Mouse (Mus musculus): ENCODE measurements at regions not wholly inside any gene's neighbourhood (a gene's known extent, or its start where the extent isn't known, plus 50 kb on each side); places are given as distances from the start of the nearest gene placed in this dataset.

DNA sequence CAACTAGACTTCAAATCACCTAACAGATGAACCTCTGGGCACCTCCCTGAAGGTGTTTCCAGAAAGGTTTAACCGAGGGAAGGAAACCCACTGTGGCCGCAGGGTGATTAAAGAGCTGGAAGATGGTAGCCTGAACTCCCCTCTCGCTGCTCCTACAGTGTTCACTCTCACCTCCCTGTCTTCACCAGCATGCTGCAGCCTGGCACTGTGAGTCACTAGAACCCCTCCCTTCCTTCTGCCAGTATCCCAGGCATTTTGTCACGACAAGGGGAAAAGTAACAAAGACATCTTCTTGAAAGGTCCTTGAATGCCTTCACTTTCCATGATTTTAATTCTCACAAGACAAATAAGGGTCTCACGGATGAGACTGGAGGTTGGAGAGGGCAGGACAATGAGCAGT lies 471.1 kb downstream of the Nuf2 start:
- DNase-seq (ENCODE audit: low spot score in 2 of 2), result no peak

DNA sequence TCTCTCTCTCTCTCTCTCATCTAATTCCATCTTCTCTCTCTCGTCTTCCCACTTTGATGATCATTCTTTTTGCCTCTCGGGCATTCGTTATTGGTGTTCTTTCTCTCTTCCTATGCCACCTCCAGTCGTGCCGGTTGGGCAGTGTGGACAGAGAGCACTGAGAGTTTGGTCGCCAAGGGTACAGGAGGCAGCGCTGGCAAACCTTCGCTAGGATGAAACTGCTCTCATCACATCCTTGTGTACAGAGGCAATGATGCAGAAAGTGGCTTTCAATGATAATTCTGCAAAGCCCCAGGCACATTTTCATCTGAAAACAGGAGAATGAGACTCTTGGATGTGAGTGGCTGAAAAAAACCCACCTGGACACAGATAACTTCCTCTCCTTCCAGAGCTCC lies 479.4 kb downstream of the Nuf2 start:
- DNase-seq (ENCODE audit: low spot score in 2 of 2), result no peak

DNA sequence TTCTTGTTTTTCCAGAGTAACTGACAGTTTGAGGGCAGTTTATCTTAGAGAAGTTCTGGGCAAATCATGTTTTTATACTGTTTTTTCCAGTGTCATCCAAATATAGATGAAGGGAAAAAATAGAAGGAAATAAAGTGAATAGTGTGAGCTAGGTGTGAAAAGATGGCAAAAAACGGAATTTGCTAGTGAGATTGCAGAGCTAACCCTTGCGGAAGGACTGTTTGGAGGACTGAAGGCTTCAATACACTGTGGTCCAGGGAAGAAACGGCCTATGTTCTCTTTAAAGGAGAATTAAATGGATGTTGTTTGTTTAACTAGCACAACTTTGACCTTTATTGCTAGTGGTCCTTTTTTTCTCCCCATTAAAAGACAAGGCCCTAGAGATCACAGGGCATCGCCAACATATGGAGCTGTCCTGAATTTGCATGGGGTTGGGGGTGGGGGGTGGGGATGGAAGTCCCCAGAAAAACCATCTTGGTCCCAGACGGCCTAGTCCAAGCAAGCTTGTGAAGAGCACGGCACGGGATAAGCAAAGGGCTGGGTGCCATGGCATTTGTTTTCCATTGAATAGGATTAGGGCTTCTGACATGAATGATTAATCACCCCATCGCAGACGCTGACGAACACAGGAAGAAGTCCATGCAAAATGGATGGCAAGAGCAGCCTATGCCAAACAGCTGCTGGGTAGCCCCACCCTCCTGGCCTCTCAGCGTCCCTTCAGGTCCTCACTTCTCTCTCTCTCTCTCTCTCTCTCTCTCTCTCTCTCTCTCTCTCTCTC lies 480.0 kb downstream of the Nuf2 start:
- no peak for DNase-seq (ENCODE audit: low spot score in 2 of 2)

GRCm38 (mm10) chr1:169049846-169050245 lies 481.4 kb downstream of the Nuf2 start:
- DNase-seq (ENCODE audit: low spot score in 2 of 2), result no peak

- DNase-seq (ENCODE audit: low spot score in 2 of 2), result no peak
These were observed 484.3 kb downstream of the Nuf2 start for GRCm38 (mm10) chr1:169046791-169047525.

DNA sequence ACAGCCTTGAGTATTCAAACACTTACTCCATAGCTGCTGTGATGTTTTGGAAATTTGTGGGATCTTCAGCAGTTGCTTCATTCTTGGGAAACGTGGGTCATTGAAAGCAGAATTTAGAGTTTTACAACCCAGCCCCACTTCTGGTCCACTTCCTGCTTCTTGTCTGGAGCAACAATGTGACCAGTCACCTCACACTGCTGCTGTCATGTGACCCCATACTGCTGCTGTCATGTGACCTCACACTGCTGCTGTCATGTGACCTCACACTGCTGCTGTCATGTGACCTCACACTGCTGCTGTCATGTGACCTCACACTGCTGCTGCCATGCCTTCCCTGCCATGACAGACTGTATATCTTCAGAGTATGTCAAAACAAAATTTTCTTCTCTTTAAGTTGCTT lies 497.7 kb downstream of the Nuf2 start:
- no peak for DNase-seq (ENCODE audit: low spot score in 2 of 2)

- no peak for DNase-seq (ENCODE audit: low spot score in 2 of 2)
These were observed 499.3 kb downstream of the Nuf2 start for GRCm38 (mm10) chr1:169031849-169032542.

- DNase-seq (ENCODE audit: low spot score in 2 of 2), result peak in 1 of 2 experiments; percentile 54
These were observed 503.6 kb downstream of the Nuf2 start for GRCm38 (mm10) chr1:169027706-169028105.

DNA sequence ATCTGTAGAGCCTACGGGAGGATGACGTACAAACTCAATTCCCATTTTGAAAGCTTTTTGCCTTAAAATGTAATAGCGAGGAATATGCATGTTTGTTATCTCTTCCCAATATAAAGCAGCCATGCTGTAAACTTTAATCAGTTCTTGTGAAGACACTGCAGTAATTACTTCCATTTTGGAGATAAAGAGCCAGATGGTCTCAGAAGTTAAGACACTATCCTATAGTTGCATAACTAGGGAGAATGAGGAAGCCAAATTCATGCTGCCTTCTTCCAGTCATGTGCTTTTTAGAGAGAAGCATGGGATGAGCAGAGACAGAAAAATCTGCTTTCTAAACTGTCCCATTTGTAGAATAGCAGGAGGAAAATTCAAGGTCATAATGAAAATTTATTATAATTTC lies 504.0 kb downstream of the Nuf2 start:
- DNase-seq (ENCODE audit: low spot score in 2 of 2), result no peak

- DNase-seq (ENCODE audit: low spot score in 2 of 2), result no peak
These were observed 506.7 kb downstream of the Nuf2 start for GRCm38 (mm10) chr1:169024531-169024930.

DNA sequence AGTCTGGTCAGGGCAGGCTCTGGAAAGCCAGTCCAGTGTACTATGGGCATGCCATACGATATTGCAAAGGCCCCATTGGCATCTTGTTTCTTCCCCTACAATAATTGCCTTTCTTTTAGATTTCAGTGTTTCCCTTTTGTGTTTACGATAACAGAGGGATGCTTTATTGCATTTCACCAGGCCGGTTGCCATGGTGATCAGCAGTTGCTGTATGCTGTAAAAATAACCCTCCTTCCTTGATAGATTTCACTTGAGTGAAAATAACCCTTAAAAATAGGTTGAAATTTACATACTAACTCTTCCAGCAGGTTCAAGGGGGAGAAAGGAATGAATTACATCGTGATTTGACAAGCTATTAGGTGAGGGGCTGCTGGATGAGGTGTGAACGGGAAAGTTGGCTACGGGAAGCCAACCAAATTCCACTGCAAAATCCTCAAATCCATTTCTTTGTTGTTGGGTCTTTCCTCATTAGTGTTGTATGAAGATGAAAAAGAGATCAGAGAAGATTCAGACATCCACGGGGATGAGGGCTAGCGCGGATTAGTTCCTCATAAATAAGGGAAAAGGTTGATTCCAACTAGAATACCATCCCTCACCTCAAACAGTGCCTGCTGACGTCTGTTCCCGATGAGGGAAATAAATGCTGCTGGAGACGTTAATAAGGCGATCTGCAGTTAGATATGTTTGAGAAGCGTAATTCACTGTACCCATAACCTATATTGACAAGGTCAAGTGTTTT lies 539.6 kb downstream of the Nuf2 start:
- no peak for DNase-seq (ENCODE audit: low spot score in 2 of 2)

GRCm38 (mm10) chr1:168975037-168975698 lies 543.1 kb upstream of the Pbx1 start:
- no peak for DNase-seq (ENCODE audit: low spot score in 2 of 2)

DNA sequence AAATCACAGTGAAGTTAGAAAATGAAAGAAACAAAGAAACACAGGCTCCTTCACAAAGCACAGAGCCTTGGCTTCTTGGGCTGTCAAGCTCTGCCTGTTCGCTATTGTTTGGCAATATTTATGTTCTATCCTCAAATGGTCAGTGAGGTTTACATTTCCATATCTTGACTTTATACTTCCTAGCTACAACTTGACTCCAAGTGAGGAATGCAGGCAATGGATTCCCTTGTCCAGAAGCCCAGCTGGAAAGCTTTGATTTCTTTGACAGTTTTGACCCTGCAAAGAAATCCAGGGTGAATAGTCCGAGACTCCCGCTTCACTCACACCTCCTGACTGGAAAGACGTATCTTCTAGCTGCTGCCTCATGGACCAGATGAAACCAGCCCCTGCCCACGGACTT lies 537.3 kb upstream of the Pbx1 start:
- DNase-seq (ENCODE audit: low spot score in 2 of 2), result no peak

- no peak for DNase-seq (ENCODE audit: low spot score in 2 of 2)
These were observed 535.3 kb upstream of the Pbx1 start for GRCm38 (mm10) chr1:168967334-168967733.

GRCm38 (mm10) chr1:168964467-168964904 lies 532.4 kb upstream of the Pbx1 start:
- DNase-seq (ENCODE audit: low spot score in 2 of 2), result no peak

GRCm38 (mm10) chr1:168950947-168951346 lies 518.9 kb upstream of the Pbx1 start:
- no peak for DNase-seq (ENCODE audit: low spot score in 2 of 2)

DNA sequence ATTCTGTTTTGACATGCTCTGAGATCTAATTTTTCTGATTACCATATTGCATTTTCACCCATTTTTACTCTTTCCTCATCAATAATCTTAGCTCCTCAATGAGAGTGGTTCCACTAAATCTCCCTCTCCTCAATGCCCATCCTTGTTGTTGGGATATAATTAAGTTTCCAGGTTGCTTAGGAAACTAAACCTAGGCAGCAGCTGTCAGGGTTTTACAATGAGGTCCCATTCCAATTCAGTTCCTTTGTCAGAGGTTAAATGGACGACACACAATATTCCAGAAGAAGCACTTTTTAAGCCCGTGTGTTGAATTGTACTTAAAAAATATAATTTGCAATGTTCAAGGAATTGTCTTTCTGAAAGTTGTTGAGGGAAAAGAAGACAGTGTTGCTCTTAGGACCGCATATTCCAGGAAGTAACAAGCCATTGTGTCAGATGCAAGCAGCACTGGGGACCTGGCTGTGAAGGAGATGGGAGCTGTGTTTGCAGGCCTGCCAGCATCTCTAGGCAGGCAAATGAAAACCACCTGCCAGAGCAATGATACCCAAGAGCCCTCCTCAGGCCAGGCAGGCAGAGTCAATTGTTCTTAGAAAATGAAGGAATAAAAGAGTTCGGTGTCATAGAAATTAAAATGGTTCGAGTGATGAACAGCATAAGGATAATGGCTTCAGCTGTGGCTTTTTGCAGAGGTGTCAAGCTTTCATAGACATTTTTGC lies 492.2 kb upstream of the Pbx1 start:
- peak in 1 of 2 experiments; percentile 13 for DNase-seq (ENCODE audit: low spot score in 2 of 2)

GRCm38 (mm10) chr1:168918331-168919076 lies 486.4 kb upstream of the Pbx1 start:
- DNase-seq (ENCODE audit: low spot score in 2 of 2), result no peak

GRCm38 (mm10) chr1:168908684-168909175 lies 476.7 kb upstream of the Pbx1 start:
- no peak for DNase-seq (ENCODE audit: low spot score in 2 of 2)
